Mouse (Mus musculus) cortical plate, adult 2 months (tissue): ENCODE data around the gene Kmt5c.

Source experiments
- CTCF ChIP-seq: fragments of 200-500 bp; IDR thresholded peaks from 2 replicates; pipeline ENCODE4 v1.5.1; 2011; ENCODE audit warnings: mild to moderate bottlenecking, control low read depth, low read length; ENCODE audit not compliant: insufficient read depth; ENCODE audit errors: extremely low read depth
- POLR2A ChIP-seq: fragments of 200-500 bp; IDR thresholded peaks from 2 replicates; pipeline ENCODE4 v1.6.1; 2011; ENCODE audit warnings: mild to moderate bottlenecking, low read length, control low read depth; ENCODE audit not compliant: insufficient read depth; ENCODE audit errors: extremely low read depth

DNA sequence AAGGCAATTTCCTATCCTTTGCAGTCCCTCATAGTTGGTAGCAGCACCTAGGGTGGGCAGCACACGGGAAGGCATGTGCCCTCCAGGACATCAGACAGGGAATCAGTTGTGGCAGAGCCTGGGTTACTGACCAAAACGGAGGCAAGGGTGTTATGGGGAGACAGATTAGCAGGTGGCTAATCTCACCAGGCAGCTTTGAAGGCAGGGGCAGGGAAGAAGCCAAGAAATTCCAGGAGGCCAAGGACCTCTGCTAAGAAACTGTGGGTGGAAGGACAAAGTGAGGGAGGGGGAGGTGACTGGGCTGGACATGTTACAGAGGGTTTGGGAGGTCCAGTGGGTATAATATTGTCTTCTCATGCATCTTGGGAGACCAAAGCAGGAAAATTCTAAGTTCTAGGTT lies 3.4 kb downstream of the Kmt5c start:
- TF ChIP-seq CTCF (no peak), POLR2A (no peak)
